Mouse (Mus musculus): ENCODE data around the gene Maz. TPM values are rescaled to one million over a fixed set of nuclear protein-coding genes. Genes with fewer than 3 reads are reported as not detected.

Gene Maz
- polyA plus RNA-seq, 1 experiment from 2014 or later = 65.8 TPM

DNA sequence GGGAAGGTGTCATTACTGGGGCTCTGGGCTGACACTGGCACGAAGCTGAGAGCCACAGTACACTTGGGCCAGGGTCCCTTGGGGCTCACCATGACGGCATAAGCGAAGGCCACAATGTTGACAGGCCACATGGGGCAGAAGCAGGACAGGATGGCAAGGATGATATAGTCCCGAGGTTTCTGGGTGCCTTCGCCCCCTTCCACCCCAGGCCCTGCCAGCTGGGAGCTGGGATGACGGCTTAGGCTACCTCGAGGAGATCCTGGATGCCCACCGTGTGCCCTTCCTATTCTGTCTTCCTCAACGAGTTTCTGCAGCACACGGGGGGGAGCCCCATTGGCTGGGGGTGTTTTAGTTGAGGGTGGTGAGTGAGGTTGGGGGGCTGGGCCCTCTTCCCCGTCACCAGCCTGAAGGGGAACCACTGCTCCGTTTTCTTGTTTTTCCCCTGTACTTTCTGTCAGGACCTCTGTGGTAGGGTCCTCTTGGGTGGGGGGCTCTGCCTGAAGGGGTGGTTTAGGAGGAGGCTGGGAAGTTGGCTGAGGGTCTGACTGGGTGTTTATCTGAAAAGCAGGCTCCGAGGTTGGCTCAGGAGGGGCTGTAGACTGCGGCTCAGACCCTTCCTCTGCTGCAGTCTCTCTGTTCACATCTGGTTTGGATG is 7.4 kb downstream of the Maz start:
- Histone ChIP-seq H3K27me3 (no peaks in the 10 kb centered on the region), H3K9ac (peak overlapping the region; percentile 100), H3K9me3 (replicated peaks) (no peaks in the 10 kb centered on the region), H3K36me3 (ENCODE audit: poor library complexity, severe bottlenecking) (peaks cover 42% of the 10 kb centered on the region), H3K27ac (no peak overlapping the region), H3K4me3 (peak overlapping the region; percentile 55), H3K4me1 (peaks cover 91% of the 10 kb centered on the region), H3K4me2 (peak overlapping the region; percentile 99)
- no peak for ATAC-seq
- WGBS = 82% methylated on average over 14 of the region's 14 CpGs

DNA sequence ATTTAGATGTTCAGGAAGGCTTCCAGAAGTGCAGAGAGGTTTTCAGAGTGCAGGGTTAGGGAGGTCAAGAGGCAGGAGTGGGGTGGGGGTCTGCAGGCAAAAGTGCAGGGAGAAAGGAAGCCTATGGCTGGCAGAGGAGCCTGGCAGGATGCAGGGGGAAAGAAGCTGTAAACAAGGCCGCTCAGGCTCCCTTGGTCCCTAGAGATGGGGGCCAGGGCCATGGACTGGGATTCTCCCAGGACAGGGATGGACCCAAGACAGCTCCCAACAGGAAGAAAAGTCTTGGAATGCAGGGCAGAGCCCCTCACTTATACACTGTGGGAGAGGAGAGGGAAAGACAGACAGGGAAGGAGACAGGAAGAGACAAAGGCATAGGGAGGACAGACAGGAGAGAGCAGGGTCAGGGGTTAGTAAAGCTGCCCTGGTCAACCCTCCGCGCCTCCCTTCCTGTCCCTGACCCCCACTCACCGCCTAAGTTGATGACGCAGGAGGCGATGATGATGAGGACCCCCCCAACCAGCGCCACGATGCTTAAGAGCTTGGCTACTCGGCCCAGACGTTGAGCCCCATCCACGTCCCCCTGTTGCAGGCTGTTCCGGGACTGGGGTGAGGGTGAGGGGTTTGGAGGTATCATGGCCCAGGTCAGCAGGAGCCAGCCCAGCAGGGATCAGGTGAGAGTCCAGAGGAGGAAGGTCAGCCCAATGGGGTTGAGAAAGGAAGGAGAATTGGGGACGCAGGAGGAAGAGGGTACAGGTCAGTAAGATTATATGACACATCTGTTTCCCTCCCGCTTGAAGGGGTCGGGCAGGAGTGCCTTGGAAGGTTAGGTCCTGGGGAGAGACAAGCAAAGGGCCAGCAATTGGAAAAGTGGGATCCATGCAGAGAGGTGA is 8.2 kb downstream of the Maz start:
- H3K27ac ChIP-seq = peak overlapping the region; percentile 95
- no peaks in the 10 kb centered on the region for H3K27me3 ChIP-seq
- peak overlapping the region; percentile 100 for H3K9ac ChIP-seq
- H3K9me3 ChIP-seq (replicated peaks) = no peaks in the 10 kb centered on the region
- peak overlapping the region; percentile 99 for H3K4me2 ChIP-seq
- WGBS = 88% methylated on average over 15 of the region's 15 CpGs
- H3K4me1 ChIP-seq = peaks cover 89% of the 10 kb centered on the region
- H3K4me3 ChIP-seq = 0 out of 2 replicates have a peak overlapping the region, but pooled peaks have one; percentile 8
- no peak for ATAC-seq
- H3K36me3 ChIP-seq (ENCODE audit: poor library complexity, severe bottlenecking) = peaks cover 42% of the 10 kb centered on the region

DNA sequence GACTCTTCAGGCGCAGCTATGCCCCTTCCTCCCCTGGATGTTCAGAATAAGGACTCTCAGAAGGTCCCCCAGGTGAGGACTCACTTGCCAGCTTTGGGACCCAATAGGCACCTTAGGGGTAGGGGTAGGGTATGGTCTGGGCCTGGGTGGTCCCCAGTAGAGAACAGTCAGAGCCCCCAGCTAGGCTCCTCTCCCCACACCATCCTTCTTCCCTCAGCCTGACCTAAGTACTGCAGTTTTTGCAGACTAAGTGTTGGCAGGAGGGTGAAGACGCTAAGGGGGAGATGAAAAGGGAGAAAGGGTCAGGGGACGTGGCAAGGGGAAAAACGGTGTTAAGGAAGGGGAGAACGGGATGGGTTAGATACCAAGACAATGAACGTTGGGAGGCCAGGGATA is 8.9 kb downstream of the Maz start:
- Histone ChIP-seq H3K4me3 (peak overlapping the region; percentile 8; the same call in 1 of the 2 replicates), H3K27ac (peak overlapping the region; percentile 95)
- ATAC-seq = no peak

DNA sequence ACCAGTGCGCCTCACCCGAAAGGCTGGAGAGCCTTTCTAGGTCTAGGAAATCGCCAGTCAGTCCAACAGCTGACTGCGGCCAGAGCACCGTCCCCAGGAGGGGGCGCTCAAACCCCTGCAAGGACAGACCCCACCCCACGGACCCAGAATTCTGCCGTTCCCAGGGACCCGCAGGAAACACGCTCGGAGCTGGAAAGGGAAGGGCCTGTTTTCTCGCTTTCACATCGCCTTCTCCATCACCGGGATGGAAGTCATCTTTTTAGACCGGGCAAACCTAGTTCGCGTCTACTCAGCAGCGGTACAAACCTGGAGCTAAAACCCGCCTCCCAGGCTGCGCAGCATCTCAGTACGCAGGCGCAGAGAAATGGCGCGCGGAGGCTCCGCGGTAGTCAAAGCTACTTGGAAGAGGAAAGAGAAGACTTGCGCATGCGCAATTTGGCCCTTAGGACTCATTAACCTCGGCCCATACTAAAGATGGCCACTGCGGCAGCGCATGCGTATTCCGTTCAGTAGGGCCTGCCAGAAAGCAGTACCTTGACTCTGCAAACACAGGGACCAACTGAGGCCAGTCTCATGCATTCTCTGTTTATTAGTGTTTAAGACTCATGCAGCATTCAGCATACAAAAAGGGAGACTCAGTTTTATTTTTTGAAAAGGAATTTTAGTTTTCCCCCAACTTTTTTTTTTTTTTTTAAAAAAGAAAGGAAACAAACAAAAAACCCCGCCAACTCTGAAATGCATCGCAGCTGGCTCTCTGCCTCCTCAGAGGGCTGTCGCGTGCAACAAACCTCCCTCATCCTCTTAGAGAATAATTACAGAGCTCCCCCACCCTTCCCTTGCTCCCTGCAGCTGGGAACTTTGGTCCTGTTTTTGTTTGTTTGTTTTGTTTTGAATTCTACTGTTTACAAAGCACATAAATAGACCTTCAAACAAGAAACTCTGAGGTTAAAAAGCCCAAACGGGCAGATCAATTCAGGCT is 9.6 kb downstream of the Maz start, which contains the start of gene Pagr1a:
Gene Pagr1a, minus strand, starts transcription at position 382 of the 979 bp plus-strand sequence.
- peaks cover 75% of the 10 kb centered on the region for H3K4me1 ChIP-seq
- peaks cover 42% of the 10 kb centered on the region for H3K36me3 ChIP-seq (ENCODE audit: poor library complexity, severe bottlenecking)
- H3K27me3 ChIP-seq = no peaks in the 10 kb centered on the region
- peak within 1 kb of the TSS; percentile 95 for H3K27ac ChIP-seq
- peak within 1 kb of the TSS; percentile 99 for H3K4me2 ChIP-seq
- ATAC-seq = peak; percentile 84
- H3K9ac ChIP-seq = peak within 1 kb of the TSS; percentile 86
- H3K4me3 ChIP-seq = peak within 1 kb of the TSS; percentile 62
- 3% methylated on average over 39 of the region's 39 CpGs for WGBS
- H3K9me3 ChIP-seq (replicated peaks) = no peaks in the 10 kb centered on the region

More for the DNA sequence above, 8.9 kb downstream of the Maz start:
- Histone ChIP-seq H3K4me1 (peaks cover 82% of the 10 kb centered on the region), H3K9me3 (replicated peaks) (no peaks in the 10 kb centered on the region), H3K4me2 (peak overlapping the region; percentile 99), H3K9ac (peak overlapping the region; percentile 54), H3K36me3 (ENCODE audit: poor library complexity, severe bottlenecking) (peaks cover 42% of the 10 kb centered on the region), H3K27me3 (no peaks in the 10 kb centered on the region)
- WGBS = 58% methylated on average over 6 of the region's 6 CpGs

DNA sequence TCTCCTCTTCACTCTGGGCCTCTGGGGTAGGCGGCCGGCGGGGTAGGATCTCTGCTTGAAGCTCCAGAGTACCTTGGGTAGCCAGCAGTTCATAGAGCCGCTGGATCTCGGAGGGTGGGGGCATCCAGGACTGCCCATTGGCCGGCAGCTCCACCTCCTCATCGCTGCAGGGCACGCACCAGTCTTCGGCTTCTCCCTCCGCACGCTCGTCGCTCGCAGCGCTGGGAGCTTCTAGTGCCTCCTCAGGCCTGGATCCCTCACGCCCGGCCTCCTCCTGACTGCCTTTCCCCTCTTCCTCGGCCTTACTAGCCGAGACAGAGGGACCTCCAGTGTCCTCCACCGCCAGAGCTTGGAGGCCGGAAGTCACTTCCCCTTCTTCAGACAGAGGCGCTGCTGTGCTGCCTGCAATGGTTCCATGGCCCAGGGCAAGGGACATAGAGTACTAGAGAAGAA is 10.3 kb downstream of the Maz start:
- Histone ChIP-seq H3K4me2 (peak overlapping the region; percentile 99), H3K9ac (peak overlapping the region; percentile 86), H3K27ac (peak overlapping the region; percentile 95), H3K27me3 (no peaks in the 10 kb centered on the region), H3K9me3 (replicated peaks) (no peaks in the 10 kb centered on the region), H3K36me3 (ENCODE audit: poor library complexity, severe bottlenecking) (peaks cover 36% of the 10 kb centered on the region), H3K4me3 (peak overlapping the region; percentile 62), H3K4me1 (peaks cover 68% of the 10 kb centered on the region)
- under 1% methylated on average over 22 of the region's 22 CpGs for WGBS
- peak; percentile 42 for ATAC-seq

DNA sequence TGATC is 10.6 kb downstream of the Maz start, which contains the start of gene Pagr1b:
Gene Pagr1b, minus strand, starts transcription at position 4 of the 5 bp plus-strand sequence.
- Histone ChIP-seq H3K27ac (peak within 1 kb of the TSS; percentile 95), H3K9ac (peak within 1 kb of the TSS; percentile 86), H3K4me2 (peak within 1 kb of the TSS; percentile 99), H3K4me1 (peaks cover 65% of the 10 kb centered on the region), H3K36me3 (ENCODE audit: poor library complexity, severe bottlenecking) (peaks cover 36% of the 10 kb centered on the region), H3K27me3 (no peaks in the 10 kb centered on the region), H3K9me3 (replicated peaks) (no peaks in the 10 kb centered on the region), H3K4me3 (peak within 1 kb of the TSS; percentile 62)
- no peak for ATAC-seq

DNA sequence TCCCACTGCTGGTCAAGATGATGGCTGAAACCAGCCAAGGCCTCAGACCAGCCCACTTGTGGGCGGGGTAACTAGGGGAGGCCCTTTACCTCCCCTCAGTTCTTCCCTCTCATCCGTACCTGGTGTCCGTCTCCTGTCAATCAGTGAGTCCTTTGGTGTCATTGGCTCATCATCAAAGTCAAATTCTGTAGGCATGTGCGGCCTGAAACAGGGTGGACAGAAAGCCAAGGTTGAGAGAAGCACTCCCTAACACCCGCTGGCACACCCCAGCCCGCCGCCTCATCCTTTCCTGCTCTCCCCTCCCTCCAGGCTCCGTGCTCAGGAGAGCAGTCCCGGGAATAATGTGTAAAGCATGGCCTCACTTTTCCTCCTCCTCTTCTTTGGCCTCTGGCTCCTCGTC is 10.8 kb downstream of the Maz start:
- Histone ChIP-seq H3K9ac (peak overlapping the region; percentile 86), H3K27ac (peak overlapping the region; percentile 95), H3K4me1 (peaks cover 63% of the 10 kb centered on the region), H3K9me3 (replicated peaks) (no peaks in the 10 kb centered on the region), H3K36me3 (ENCODE audit: poor library complexity, severe bottlenecking) (peaks cover 36% of the 10 kb centered on the region), H3K4me2 (peak overlapping the region; percentile 99), H3K4me3 (peak overlapping the region; percentile 62), H3K27me3 (no peaks in the 10 kb centered on the region)
- ATAC-seq = peak; percentile 4; the same call in 1 of the 2 replicates
- WGBS = under 1% methylated on average over 10 of the region's 10 CpGs

DNA sequence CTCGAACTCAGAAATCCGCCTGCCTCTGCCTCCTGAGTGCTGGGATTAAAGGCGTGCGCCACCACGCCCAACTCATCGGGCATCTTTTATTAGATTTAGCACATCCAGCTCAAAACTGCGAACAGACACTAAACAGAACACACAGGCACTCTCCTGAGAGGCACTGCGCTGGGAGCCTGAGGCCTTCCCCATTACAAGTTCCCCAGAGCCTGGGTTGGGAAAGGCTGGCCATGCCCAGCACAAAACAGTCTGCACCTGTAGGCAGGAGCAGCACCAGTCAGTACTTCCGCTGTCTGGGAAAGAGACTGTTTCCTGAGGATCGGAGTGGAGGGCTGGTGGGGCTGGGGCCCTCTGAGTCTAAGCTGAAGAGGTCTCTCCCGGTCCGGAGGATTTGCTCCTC is 11.8 kb downstream of the Maz start:
- H3K4me3 ChIP-seq = no peak overlapping the region

DNA sequence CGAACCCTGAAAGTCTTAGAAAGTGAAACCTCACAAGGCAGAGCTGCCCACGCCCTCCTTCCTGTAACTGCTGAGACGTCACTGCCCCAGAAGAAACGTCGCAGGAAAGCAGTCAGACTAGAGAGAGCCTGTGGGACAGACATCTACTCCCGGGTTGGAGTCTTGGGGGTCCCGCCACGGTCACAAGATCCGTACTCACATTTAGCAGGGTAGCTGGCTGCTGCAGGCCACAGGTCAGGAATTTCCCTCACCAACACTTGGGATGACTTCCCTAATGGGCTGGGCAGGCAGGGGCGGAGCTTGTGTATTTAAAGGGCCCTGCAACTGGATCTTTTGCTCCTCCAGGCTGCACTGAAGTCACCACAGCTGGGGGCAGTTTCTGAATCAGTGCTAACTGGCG is 12.5 kb downstream of the Maz start, which contains the start of gene Mvp:
Gene Mvp, minus strand, starts transcription at position 302 of the 400 bp plus-strand sequence.
- peak within 1 kb of the TSS; percentile 86; the same call in 1 of the 2 replicates for H3K9ac ChIP-seq
- WGBS = 84% methylated on average over 11 of the region's 11 CpGs
- no peaks in the 10 kb centered on the region for H3K9me3 ChIP-seq (replicated peaks)
- H3K4me2 ChIP-seq = peak within 1 kb of the TSS; percentile 99
- ATAC-seq = no peak
- peak within 1 kb of the TSS; percentile 16; the same call in 1 of the 2 replicates for H3K27ac ChIP-seq
- no peaks in the 10 kb centered on the region for H3K27me3 ChIP-seq
- H3K36me3 ChIP-seq (ENCODE audit: poor library complexity, severe bottlenecking) = peaks cover 36% of the 10 kb centered on the region
- H3K4me3 ChIP-seq = no peak within 1 kb of the TSS; the same call in 1 of the 2 replicates
- H3K4me1 ChIP-seq = peaks cover 46% of the 10 kb centered on the region

More for the DNA sequence above, 11.8 kb downstream of the Maz start:
- Histone ChIP-seq H3K4me1 (peaks cover 52% of the 10 kb centered on the region), H3K27me3 (no peaks in the 10 kb centered on the region), H3K9ac (peak overlapping the region; percentile 12; the same call in 1 of the 2 replicates), H3K36me3 (ENCODE audit: poor library complexity, severe bottlenecking) (peaks cover 36% of the 10 kb centered on the region), H3K9me3 (replicated peaks) (no peaks in the 10 kb centered on the region), H3K27ac (no peak overlapping the region), H3K4me2 (peak overlapping the region; percentile 99)
- ATAC-seq = no peak
- WGBS = 96% methylated on average over 12 of the region's 12 CpGs

DNA sequence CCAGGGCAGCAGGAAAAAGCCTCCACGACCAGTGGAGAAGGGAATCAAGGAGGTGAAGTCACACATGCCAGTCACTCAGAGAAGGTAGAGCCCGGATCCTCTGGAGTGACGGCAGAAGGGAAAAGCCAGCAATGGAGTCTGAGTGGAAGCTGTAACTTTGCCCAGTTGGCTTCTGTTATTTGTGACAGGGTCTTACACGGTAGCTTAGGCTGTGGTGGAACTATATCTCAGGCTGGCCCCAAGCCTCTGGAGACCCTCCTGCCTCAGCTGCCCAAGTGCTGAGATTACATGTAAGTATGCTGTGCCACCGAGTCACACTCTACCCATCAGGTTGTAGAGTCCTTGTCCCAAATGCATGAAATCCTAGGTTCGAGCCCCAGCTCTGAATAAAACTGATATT is 13.5 kb downstream of the Maz start:
- Histone ChIP-seq H3K4me3 (no peak overlapping the region), H3K27ac (no peak overlapping the region), H3K36me3 (ENCODE audit: poor library complexity, severe bottlenecking) (peaks cover 36% of the 10 kb centered on the region), H3K9ac (no peak overlapping the region), H3K4me1 (peaks cover 45% of the 10 kb centered on the region), H3K27me3 (no peaks in the 10 kb centered on the region), H3K4me2 (no peak overlapping the region), H3K9me3 (replicated peaks) (no peaks in the 10 kb centered on the region)
- ATAC-seq = no peak
- WGBS = 94% methylated on average over 6 of the region's 6 CpGs

DNA sequence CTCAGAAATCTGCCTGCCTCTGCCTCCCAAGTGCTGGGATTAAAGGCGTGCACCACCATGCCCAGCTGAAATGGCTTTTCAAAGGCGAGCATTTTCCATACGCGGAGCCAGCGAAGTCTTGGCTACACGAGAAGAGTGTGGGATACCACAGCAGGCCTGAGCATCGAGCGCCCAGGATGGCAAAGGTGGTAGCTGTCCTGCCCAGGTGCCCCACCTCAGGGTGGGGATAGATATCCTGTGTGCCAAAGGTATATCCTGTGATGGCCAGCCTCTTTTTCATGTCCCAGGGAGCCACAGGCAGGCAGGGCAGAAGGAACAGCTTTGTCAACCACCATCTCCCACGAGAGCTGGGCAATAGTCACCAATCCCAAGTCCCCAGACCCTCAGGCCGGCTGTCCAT is 14.0 kb downstream of the Maz start:
- Histone ChIP-seq H3K4me2 (no peak overlapping the region), H3K9ac (no peak overlapping the region), H3K27me3 (no peaks in the 10 kb centered on the region), H3K9me3 (replicated peaks) (no peaks in the 10 kb centered on the region), H3K27ac (no peak overlapping the region), H3K4me1 (peaks cover 39% of the 10 kb centered on the region), H3K36me3 (ENCODE audit: poor library complexity, severe bottlenecking) (peaks cover 36% of the 10 kb centered on the region), H3K4me3 (no peak overlapping the region)
- no peak for ATAC-seq
- 94% methylated on average over 10 of the region's 10 CpGs for WGBS
